Mouse (Mus musculus): Measurements from ENCODE around the gene Tmem115.

DNA sequence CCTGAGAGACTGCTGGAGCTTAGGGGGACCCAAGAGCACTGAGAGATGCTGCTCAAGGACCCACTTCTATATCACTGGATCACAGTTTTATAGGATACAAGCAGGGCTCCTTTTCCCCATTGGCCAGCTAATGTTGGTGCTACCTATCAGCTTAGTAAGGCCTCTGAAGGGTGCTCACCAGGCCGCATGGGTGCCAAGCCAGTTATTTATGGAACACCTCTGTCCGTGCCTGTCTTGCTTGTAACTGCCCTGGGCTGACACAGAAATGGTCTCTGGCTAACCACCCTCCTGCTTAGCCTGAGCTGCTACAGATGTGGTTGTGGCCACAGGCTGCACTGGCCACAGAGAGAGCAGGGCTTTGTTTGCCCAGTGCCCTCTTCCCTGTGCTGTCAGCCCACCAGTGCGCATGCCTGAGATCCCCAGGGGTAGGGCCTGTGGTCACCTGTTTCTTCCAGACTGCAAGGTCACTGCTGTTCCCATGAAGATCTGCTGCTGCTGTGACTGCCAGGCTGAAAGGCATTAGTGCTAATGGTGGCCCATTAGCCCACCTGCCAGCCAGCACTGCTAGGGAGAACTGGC is 32.9 kb upstream of the Tmem115 start:
- TF ChIP-seq CTCF (IDR thresholded peaks at IDR 0.05; ENCODE audit: low read depth, low read length), result no peak
- no peak for TF ChIP-seq POLR2A (IDR thresholded peaks at IDR 0.05; ENCODE audit: insufficient read depth, low read length)
- no peak for TF ChIP-seq EP300 (IDR thresholded peaks at IDR 0.05; ENCODE audit: insufficient read depth, low read depth, low read length)
